23 mouse cellular contexts compared by ENCODE assay signal in the genomic region with DNA sequence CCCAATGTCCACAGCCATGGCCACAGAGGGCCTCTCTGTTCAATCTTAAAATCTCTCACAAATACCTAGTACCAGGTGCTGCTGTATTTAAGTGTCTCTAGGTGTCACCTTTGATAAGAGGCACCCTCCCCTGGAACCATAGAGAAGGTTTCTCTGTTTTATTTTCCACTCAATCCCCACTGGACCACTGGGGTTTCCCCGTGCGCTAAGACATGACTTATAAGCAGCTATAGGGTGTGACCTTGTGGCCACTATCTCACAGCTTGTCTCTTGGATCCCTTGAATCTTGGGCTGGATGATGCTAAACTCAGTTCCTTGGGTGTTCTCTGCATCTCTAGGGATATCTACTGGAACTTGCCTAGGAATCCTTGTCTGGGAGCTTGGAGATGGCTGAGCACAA. TPM values are rescaled to one million over a fixed set of nuclear protein-coding genes. Genes with fewer than 3 reads are reported as not detected.
A peak's percentile ranks its signal among the peaks of the same experiment; 100 is the strongest.
DNase-seq lines count a peak whose midpoint lies in the region; ATAC-seq and TF ChIP-seq lines count a peak whose summit lies in the region.
"Had no signal": no experiment of that assay in that cellular context is flagged by ENCODE, and none has a peak within 500 bp of the region (broad histone marks: within the 10 kb centered on the region; RNA-seq: fewer than 3 reads in every experiment).

No protein-coding gene starts in this region.

- TF ChIP-seq CTCF in lung, postnatal 0 days (IDR thresholded peaks at IDR 0.05): no peak

- no peak overlapping the region for H3K9ac ChIP-seq in intestine, embryonic 14.5 days (ENCODE audit: low read length)
- no peak overlapping the region for H3K9ac ChIP-seq in intestine, embryonic 16.5 days (ENCODE audit: low read depth, low read length)
- H3K9ac ChIP-seq in lung, postnatal 0 days (replicated peaks; ENCODE audit: low read depth): no peak overlapping the region
- peak overlapping the region; percentile 82 for H3K9ac ChIP-seq in limb, embryonic 13.5 days
- H3K9ac ChIP-seq: hindbrain, embryonic 12.5 days; liver, embryonic 12.5 days; midbrain, embryonic 12.5 days had no signal

- H3K4me3 ChIP-seq in intestine, embryonic 14.5 days (ENCODE audit: low read depth, low read length): no peak overlapping the region
- no peak overlapping the region for H3K4me3 ChIP-seq in intestine, embryonic 16.5 days (ENCODE audit: low read length)
- H3K4me3 ChIP-seq in lung, postnatal 0 days (ENCODE audit: low read depth, low read length): no peak overlapping the region
- peak overlapping the region; percentile 62; the same call in 1 of the 2 replicates for H3K4me3 ChIP-seq in limb, embryonic 13.5 days
- H3K4me3 ChIP-seq: gastrocnemius, adult 2 months; liver, embryonic 12.5 days; midbrain, embryonic 12.5 days had no signal

- no peaks in the 10 kb centered on the region for H3K36me3 ChIP-seq in intestine, embryonic 14.5 days (ENCODE audit: control insufficient read depth, insufficient read depth, low read length)
- no peaks in the 10 kb centered on the region for H3K36me3 ChIP-seq in intestine, embryonic 16.5 days (ENCODE audit: control insufficient read depth, insufficient read depth, low read length)
- no peaks in the 10 kb centered on the region for H3K36me3 ChIP-seq in lung, postnatal 0 days (ENCODE audit: insufficient read depth, low read length)
- peaks cover 4% of the 10 kb centered on the region; the same call in 1 of the 2 replicates for H3K36me3 ChIP-seq in limb, embryonic 13.5 days
- H3K36me3 ChIP-seq: hindbrain, embryonic 12.5 days; liver, embryonic 12.5 days; midbrain, embryonic 12.5 days had no signal

- WGBS in intestine, embryonic 14.5 days: 98% methylated on average over 2 of the region's 2 CpGs
- 86% methylated on average over 2 of the region's 2 CpGs for WGBS in intestine, embryonic 16.5 days
- 71% methylated on average over 2 of the region's 2 CpGs for WGBS in lung, postnatal 0 days
- 92% methylated on average over 2 of the region's 2 CpGs for WGBS in limb, embryonic 13.5 days

- peak overlapping the region; percentile 63 for H3K4me2 ChIP-seq in intestine, embryonic 14.5 days (ENCODE audit: low read length)
- no peak overlapping the region for H3K4me2 ChIP-seq in intestine, embryonic 16.5 days (ENCODE audit: low read depth, low read length)
- H3K4me2 ChIP-seq in lung, postnatal 0 days (replicated peaks; ENCODE audit: low read depth, low read length): peak overlapping the region; percentile 77; the same call in 1 of the 2 replicates
- H3K4me2 ChIP-seq in limb, embryonic 13.5 days (replicated peaks): peak overlapping the region; percentile 90
- H3K4me2 ChIP-seq: liver, embryonic 12.5 days had no signal

- no peak for ATAC-seq in intestine, embryonic 14.5 days (replicated peaks; ENCODE audit: low FRiP score, low TSS enrichment, low read depth)
- no peak for ATAC-seq in intestine, embryonic 16.5 days
- ATAC-seq in lung, postnatal 0 days: no peak
- no peak for ATAC-seq in limb, embryonic 13.5 days (ENCODE audit: low FRiP score, low read depth)
- ATAC-seq: CD4-positive, CD25-positive, alpha-beta regulatory T cell, adult 4 months; liver, embryonic 12.5 days had no signal

- no peak overlapping the region; the same call in 1 of the 2 replicates for H3K27ac ChIP-seq in intestine, embryonic 14.5 days (ENCODE audit: low read depth)
- H3K27ac ChIP-seq in intestine, embryonic 16.5 days (ENCODE audit: low read length): no peak overlapping the region
- H3K27ac ChIP-seq in lung, postnatal 0 days (ENCODE audit: low read length): no peak overlapping the region
- no peak overlapping the region for H3K27ac ChIP-seq in limb, embryonic 13.5 days
- H3K27ac ChIP-seq: gastrocnemius, adult 2 months; hindbrain, embryonic 12.5 days; liver, embryonic 12.5 days; midbrain, embryonic 12.5 days had no signal

- no peaks in the 10 kb centered on the region for H3K9me3 ChIP-seq in intestine, embryonic 14.5 days (ENCODE audit: control insufficient read depth, low read length)
- H3K9me3 ChIP-seq in intestine, embryonic 16.5 days (ENCODE audit: control insufficient read depth, low read length): no peaks in the 10 kb centered on the region
- no peaks in the 10 kb centered on the region for H3K9me3 ChIP-seq in lung, postnatal 0 days (ENCODE audit: low read length)
- H3K9me3 ChIP-seq in limb, embryonic 13.5 days: no peaks in the 10 kb centered on the region
- H3K9me3 ChIP-seq: hindbrain, embryonic 12.5 days; liver, embryonic 12.5 days; midbrain, embryonic 12.5 days had no signal

- peaks cover 20% of the 10 kb centered on the region for H3K4me1 ChIP-seq in intestine, embryonic 14.5 days (replicated peaks; ENCODE audit: control insufficient read depth, insufficient read depth, low read length)
- peaks cover 13% of the 10 kb centered on the region for H3K4me1 ChIP-seq in intestine, embryonic 16.5 days (ENCODE audit: control insufficient read depth, insufficient read depth, low read length)
- peaks cover 3% of the 10 kb centered on the region; the same call in 1 of the 2 replicates for H3K4me1 ChIP-seq in lung, postnatal 0 days (ENCODE audit: insufficient read depth, low read depth, low read length)
- H3K4me1 ChIP-seq in limb, embryonic 13.5 days: peaks cover 50% of the 10 kb centered on the region
- H3K4me1 ChIP-seq: liver, embryonic 12.5 days had no signal

- H3K27me3 ChIP-seq in intestine, embryonic 14.5 days (replicated peaks; ENCODE audit: control insufficient read depth, insufficient read depth, low read length): no peaks in the 10 kb centered on the region
- no peaks in the 10 kb centered on the region for H3K27me3 ChIP-seq in intestine, embryonic 16.5 days (replicated peaks; ENCODE audit: control insufficient read depth, insufficient read depth, low read length)
- H3K27me3 ChIP-seq in lung, postnatal 0 days (replicated peaks; ENCODE audit: insufficient read depth, low read length): no peaks in the 10 kb centered on the region
- H3K27me3 ChIP-seq in limb, embryonic 13.5 days: no peaks in the 10 kb centered on the region

- TF ChIP-seq EP300 in lung, postnatal 0 days (IDR thresholded peaks at IDR 0.05): no peak

- DNase-seq in intestine, embryonic 14.5 days (ENCODE audit: low spot score): no peak
- DNase-seq in lung, postnatal 0 days (ENCODE audit: low spot score): no peak
- DNase-seq in lung, postnatal 4 days: no peak
- peak; percentile 53 to 55 for DNase-seq in B cell, adult 2 months
- no peak for DNase-seq in layer of hippocampus, postnatal 25 days (ENCODE audit: extremely low spot score in 1 of 2, low spot score in 1 of 2)
- DNase-seq in cerebellum, adult 9-10 months: no peak
- DNase-seq: adrenal gland, postnatal 25 days; cerebellum, adult 9-11 months; gastrocnemius, adult 2 months; kidney, adult 9 months; kidney, postnatal 14 days; lung, adult 2 months; retina, postnatal 1 day; thymus, adult 18-20 months; thymus, postnatal 36 days had no signal

RNA-seq across cellular contexts. Expression of a gene that starts 1.9 kb away (rescaled TPM):
- polyA plus RNA-seq in intestine, embryonic 14.5 days (2014; fragmentation: Nextera tagmentation; extraction: Ambion mirVana): 25.4 and 33.0 TPM in 2 replicates
- polyA plus RNA-seq in intestine, embryonic 16.5 days (2015; fragmentation: Nextera tagmentation; extraction: Ambion mirVana): 11.7 and 15.3 TPM in 2 replicates
- 24.6 and 26.5 TPM in 2 replicates for polyA plus RNA-seq in lung, postnatal 0 days (2015; fragmentation: Nextera tagmentation; extraction: Ambion mirVana)
- 28.7 and 29.0 TPM in 2 replicates for polyA plus RNA-seq in limb, embryonic 13.5 days (2015; fragmentation: Nextera tagmentation; extraction: Ambion mirVana)
- total RNA-seq in layer of hippocampus, postnatal 25 days (2021): 1 to 10 TPM; 5.2 to 5.3 TPM
- total RNA-seq: common myeloid progenitor, adult 5-6 weeks; megakaryocyte, adult 5-6 weeks had no signal
- polyA plus RNA-seq: CD4-positive, CD25-positive, alpha-beta regulatory T cell, adult 4 months had no signal

Comparison
In these comparisons a context has a peak if more than half of its experiments do, and no peak if none do; other contexts are left out.
1. DNase-seq: peak in B cell, adult 2 months (2 of 2); none in intestine, embryonic 14.5 days (single experiment), lung, postnatal 0 days (single experiment), lung, postnatal 4 days (0 of 2), layer of hippocampus, postnatal 25 days (0 of 2) and cerebellum, adult 9-10 months (single experiment).